Mouse (Mus musculus) forebrain, embryonic 12.5 days (tissue): ENCODE data around the gene Rnasek. TPM values are rescaled to one million over a fixed set of nuclear protein-coding genes. Genes with fewer than 3 reads are reported as not detected.

Source experiments
- ATAC-seq: fragments of 200-750 bp; cut with Nextera tagmentation; 2 replicates; pipeline ENCODE4 v1.8.0; 2017; ENCODE audit warnings: moderate TSS enrichment; ENCODE audit not compliant: low FRiP score
- H3K27ac ChIP-seq: fragments of 300-500 bp; sonication (generic); 2 replicates; pipeline ENCODE4 v1.5.1; 2016; ENCODE audit warnings: mild to moderate bottlenecking
- H3K27me3 ChIP-seq: fragments of 300-500 bp; sonication (generic); 2 replicates; pipeline ENCODE4 v1.6.1; 2016; ENCODE audit warnings: mild to moderate bottlenecking
- H3K36me3 ChIP-seq: fragments of 300-500 bp; sonication (generic); replicated peaks from 2 replicates; pipeline ENCODE4 v1.6.1; 2016; ENCODE audit warnings: mild to moderate bottlenecking
- H3K4me1 ChIP-seq: fragments of 300-500 bp; sonication (generic); 2 replicates; pipeline ENCODE4 v1.6.1; 2016
- H3K4me2 ChIP-seq: fragments of 300-500 bp; sonication (generic); 2 replicates; pipeline ENCODE4 v1.6.1; 2016; ENCODE audit warnings: mild to moderate bottlenecking, moderate library complexity
- H3K4me3 ChIP-seq: fragments of 300-500 bp; sonication (generic); replicated peaks from 2 replicates; pipeline ENCODE4 v1.5.1; 2016; ENCODE audit warnings: mild to moderate bottlenecking
- H3K9ac ChIP-seq: fragments of 300-500 bp; sonication (generic); 2 replicates; pipeline ENCODE4 v1.6.1; 2016; ENCODE audit warnings: mild to moderate bottlenecking
- H3K9me3 ChIP-seq: fragments of 300-500 bp; sonication (generic); 2 replicates; pipeline ENCODE4 v1.6.1; 2016
- WGBS: fragments of 180-500 bp; shearing (Covaris S2); methylation state at CpG from one replicate; pipeline ENCODE4 v1.1.7; 2016; 5-methylcytosine and 5-hydroxymethylcytosine counted together
- polyA plus RNA-seq: library from polyadenylated mRNA; unstranded; fragments of >200 nt; fragmentation: Nextera tagmentation; extraction: Ambion mirVana; gene quantifications from 2 replicates; pipeline ENCODE4 v1.2.1, GENCODE M21; 2016

The Rnasek gene
- polyA plus RNA-seq, 1 experiment from 2014 or later = 152 TPM

DNA sequence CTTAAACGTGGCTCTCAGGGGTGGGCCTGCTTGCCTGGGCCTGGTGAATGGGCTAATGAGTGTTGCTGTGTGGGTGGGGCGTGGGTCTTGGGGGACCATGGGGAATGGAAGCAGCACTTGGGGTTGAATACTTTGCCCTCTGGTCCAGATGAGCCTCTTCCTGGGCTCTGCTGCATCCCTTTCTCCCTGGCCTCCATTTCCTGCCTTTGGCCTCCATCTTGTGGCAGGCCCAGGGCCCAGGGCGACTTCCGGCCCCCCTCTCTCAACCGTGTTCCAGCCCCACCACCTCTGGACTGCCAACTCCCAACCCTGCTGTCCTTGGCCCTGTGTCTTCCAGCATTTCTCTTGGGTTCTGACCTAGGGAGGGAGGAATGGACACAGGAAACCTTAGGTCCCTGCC is 5.6 kb downstream of the Rnasek start:
- no peak for ATAC-seq
- no peak overlapping the region for H3K27ac ChIP-seq
- no peak overlapping the region for H3K9ac ChIP-seq
- H3K27me3 ChIP-seq = peaks cover 26% of the 10 kb centered on the region
- 66% methylated on average over 5 of the region's 5 CpGs for WGBS
- H3K36me3 ChIP-seq = peaks cover 20% of the 10 kb centered on the region
- no peak overlapping the region for H3K4me2 ChIP-seq
- H3K4me3 ChIP-seq = no peak overlapping the region
- peaks cover 50% of the 10 kb centered on the region for H3K4me1 ChIP-seq
- no peaks in the 10 kb centered on the region for H3K9me3 ChIP-seq

DNA sequence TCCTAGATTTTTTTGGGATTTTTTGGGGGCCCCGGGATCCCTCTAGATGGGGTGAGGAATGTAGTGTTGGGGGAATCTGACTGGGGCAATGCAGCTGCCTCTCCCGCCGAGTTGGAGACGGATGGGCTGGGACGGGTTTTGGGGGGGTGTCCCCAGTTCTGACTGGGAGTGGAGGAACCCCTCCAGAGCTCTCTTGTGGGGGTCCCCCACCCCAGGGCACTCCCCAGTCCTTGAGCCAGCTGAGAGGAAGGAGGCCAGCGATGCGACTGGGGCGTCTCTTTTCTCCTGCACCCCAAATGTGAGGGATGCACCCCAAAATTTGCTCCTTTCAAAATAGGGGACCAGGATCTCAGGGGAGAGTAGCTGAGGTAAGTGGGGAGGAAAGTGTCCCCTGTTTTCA is 6.6 kb downstream of the Rnasek start:
- H3K9me3 ChIP-seq = no peaks in the 10 kb centered on the region
- H3K36me3 ChIP-seq = peaks cover 20% of the 10 kb centered on the region
- peak overlapping the region; percentile 59 for H3K9ac ChIP-seq
- H3K4me3 ChIP-seq = no peak overlapping the region
- ATAC-seq = no peak
- H3K4me2 ChIP-seq = peak overlapping the region; percentile 55
- H3K27me3 ChIP-seq = peaks cover 36% of the 10 kb centered on the region
- no peak overlapping the region for H3K27ac ChIP-seq
- WGBS = 40% methylated on average over 8 of the region's 8 CpGs
- H3K4me1 ChIP-seq = peaks cover 47% of the 10 kb centered on the region

- Histone ChIP-seq H3K9ac (peak overlapping the region; percentile 59), H3K4me1 (peaks cover 47% of the 10 kb centered on the region), H3K9me3 (no peaks in the 10 kb centered on the region), H3K36me3 (peaks cover 20% of the 10 kb centered on the region), H3K4me3 (peak overlapping the region; percentile 32), H3K27ac (no peak overlapping the region), H3K4me2 (peak overlapping the region; percentile 55), H3K27me3 (peaks cover 41% of the 10 kb centered on the region)
- WGBS = 10% methylated on average over 7 of the region's 10 CpGs
- no peak for ATAC-seq
These were observed 7.1 kb downstream of the Rnasek start for GRCm38 (mm10) chr11:70232546-70232945.

GRCm38 (mm10) chr11:70230239-70230727 is 9.4 kb downstream of the Rnasek start:
- peaks cover 49% of the 10 kb centered on the region for H3K4me1 ChIP-seq

DNA sequence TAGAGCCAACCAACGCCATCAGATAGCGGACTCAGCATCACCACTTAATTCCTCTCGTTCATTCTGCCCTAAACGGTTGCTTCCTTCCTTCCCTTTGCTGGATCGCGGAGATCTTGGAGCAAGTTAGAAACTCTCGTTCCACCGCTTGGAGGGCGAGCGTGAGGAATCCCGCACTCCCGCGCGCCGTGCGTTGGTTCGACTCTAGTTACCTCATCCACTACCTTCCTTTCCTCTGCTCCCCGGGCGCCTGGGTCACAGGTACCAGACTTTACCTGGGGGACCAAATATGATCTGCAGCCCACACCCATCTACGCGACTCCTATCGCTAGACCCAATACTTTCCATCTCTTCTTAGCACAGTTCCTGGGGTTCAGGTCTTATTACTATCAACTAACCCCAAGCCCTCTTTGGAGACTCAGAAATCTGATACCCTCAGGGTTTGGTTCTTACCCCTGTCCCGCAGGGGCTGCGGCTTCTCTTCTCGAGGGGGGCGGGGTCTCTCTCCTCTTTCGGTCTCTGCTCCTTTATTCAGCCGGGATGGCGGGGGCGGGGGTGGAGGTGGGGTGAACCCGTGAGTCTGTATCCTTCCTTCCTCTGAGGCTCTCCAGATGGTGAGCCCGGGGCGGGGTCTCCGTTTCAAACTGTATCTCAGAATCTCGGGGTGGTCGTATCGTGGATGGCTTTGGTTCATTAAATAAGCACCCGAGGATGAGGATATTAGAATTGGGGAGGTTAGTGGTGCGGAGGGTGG is 10.2 kb downstream of the Rnasek start, which contains the start of gene Bcl6b:
Gene Bcl6b (minus strand): TSS at position 539 of the 751 bp plus-strand sequence.
- peak within 1 kb of the TSS; percentile 8; the same call in 1 of the 2 replicates for H3K9ac ChIP-seq
- peaks cover 72% of the 10 kb centered on the region for H3K27me3 ChIP-seq
- H3K4me1 ChIP-seq = peaks cover 49% of the 10 kb centered on the region
- H3K36me3 ChIP-seq = peaks cover 5% of the 10 kb centered on the region
- peak within 1 kb of the TSS; percentile 29 for H3K4me3 ChIP-seq
- WGBS = 3% methylated on average over 39 of the region's 39 CpGs
- 0 out of 2 replicates have a peak, but pooled peaks have one; percentile 5 for ATAC-seq
- no peaks in the 10 kb centered on the region for H3K9me3 ChIP-seq
- H3K27ac ChIP-seq = no peak within 1 kb of the TSS; the same call in 1 of the 2 replicates
- H3K4me2 ChIP-seq = peak within 1 kb of the TSS; percentile 49

More at GRCm38 (mm10) chr11:70230239-70230727, 9.4 kb downstream of the Rnasek start:
- H3K9me3 ChIP-seq = no peaks in the 10 kb centered on the region
- H3K27ac ChIP-seq = no peak overlapping the region
- ATAC-seq = peak; percentile 54
- WGBS = 1% methylated on average over 32 of the region's 32 CpGs
- peaks cover 63% of the 10 kb centered on the region for H3K27me3 ChIP-seq
- peak overlapping the region; percentile 47 for H3K4me2 ChIP-seq
- H3K36me3 ChIP-seq = peaks cover 13% of the 10 kb centered on the region
- H3K4me3 ChIP-seq = peak overlapping the region; percentile 29
- H3K9ac ChIP-seq = no peak overlapping the region

DNA sequence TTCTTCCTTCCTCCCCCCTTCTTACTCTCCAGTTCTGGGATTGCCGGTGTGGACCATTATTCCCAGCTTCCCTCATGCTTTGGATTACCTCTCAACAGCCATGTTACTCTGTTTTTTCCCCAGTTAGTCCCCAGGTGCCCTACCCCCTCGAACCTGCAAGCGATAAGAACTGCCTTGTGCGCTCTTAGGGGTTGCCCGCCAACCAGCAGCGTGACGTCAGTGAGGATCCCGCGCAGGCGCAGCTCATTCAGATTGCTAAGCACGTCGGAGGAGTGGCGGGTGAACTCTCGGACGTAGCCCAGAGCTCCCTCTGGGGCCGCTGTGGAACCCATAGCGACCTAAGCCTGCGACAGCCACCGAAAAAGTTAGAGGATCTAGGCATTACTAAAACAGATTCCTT is 10.8 kb downstream of the Rnasek start:
- H3K4me1 ChIP-seq = peaks cover 49% of the 10 kb centered on the region
- peaks cover 78% of the 10 kb centered on the region for H3K27me3 ChIP-seq
- WGBS = under 1% methylated on average over 19 of the region's 19 CpGs
- ATAC-seq = peak; percentile 64
- peak overlapping the region; percentile 8; the same call in 1 of the 2 replicates for H3K9ac ChIP-seq
- H3K4me2 ChIP-seq = peak overlapping the region; percentile 49
- H3K4me3 ChIP-seq = peak overlapping the region; percentile 29
- no peak overlapping the region; the same call in 1 of the 2 replicates for H3K27ac ChIP-seq
- no peaks in the 10 kb centered on the region for H3K36me3 ChIP-seq
- H3K9me3 ChIP-seq = no peaks in the 10 kb centered on the region

DNA sequence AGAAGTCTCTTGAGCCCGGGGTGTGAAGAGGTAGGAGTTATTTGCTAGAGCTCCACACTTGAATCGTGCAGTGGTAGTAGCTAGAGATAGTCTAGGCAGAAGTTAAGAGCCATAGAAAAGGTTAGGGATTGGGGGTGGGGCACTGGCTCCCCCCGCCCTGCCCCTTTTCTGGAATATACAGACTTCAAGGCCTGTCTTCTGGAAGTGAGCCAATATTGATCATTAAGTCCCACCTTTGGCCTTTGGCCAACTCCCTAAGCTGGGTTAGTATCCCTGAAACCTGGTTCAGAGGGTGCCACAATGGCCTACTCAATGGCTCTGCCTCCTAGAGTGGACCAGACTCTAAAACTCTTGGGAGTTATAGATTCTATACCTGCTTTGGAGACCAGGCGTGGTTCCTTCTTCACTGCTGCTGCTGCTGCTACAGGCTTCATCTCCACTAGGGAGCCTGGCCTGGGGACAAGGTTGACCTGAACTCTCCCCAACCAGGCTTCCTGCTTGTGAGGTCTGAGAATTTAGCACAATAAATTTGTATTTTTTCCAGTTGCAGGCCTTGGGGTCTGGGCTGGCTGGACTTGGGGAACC is 11.9 kb downstream of the Rnasek start:
- Histone ChIP-seq H3K27ac (no peak overlapping the region), H3K9me3 (no peaks in the 10 kb centered on the region), H3K9ac (no peak overlapping the region), H3K4me2 (no peak overlapping the region), H3K27me3 (peaks cover 83% of the 10 kb centered on the region), H3K36me3 (no peaks in the 10 kb centered on the region), H3K4me1 (peaks cover 44% of the 10 kb centered on the region), H3K4me3 (no peak overlapping the region)
- no peak for ATAC-seq
- WGBS = 79% methylated on average over 4 of the region's 4 CpGs

DNA sequence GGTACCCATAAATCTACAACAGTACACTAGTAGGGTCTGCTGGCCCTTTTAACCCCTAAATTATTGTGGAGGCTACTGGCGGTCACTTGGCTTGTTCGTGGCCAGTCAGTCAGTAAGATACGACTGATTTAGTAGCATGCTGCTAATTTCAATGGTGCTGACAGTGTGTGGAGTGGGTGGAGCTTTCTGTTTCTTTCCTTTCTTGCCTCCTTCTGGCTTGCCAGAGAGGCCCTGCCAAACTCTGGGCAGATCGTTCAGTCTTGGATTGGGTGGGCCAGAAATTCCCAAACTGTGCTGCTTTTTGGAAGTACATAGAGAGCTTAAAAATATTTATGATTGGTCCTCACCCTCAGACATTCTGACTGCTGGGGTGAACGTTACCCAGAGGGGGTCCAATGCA is 12.5 kb downstream of the Rnasek start:
- Histone ChIP-seq H3K27me3 (peaks cover 85% of the 10 kb centered on the region), H3K27ac (no peak overlapping the region), H3K4me1 (peaks cover 41% of the 10 kb centered on the region), H3K9ac (peak overlapping the region; percentile 18; the same call in 1 of the 2 replicates), H3K4me3 (peak overlapping the region; percentile 15; the same call in 1 of the 2 replicates), H3K36me3 (no peaks in the 10 kb centered on the region), H3K9me3 (no peaks in the 10 kb centered on the region), H3K4me2 (peak overlapping the region; percentile 42)
- WGBS = 35% methylated on average over 5 of the region's 5 CpGs
- ATAC-seq = no peak

- WGBS = 5% methylated on average over 18 of the region's 18 CpGs
- H3K4me2 ChIP-seq = peak overlapping the region; percentile 42
- H3K4me3 ChIP-seq = peak overlapping the region; percentile 15
- no peaks in the 10 kb centered on the region for H3K36me3 ChIP-seq
- H3K27me3 ChIP-seq = peaks cover 82% of the 10 kb centered on the region
- H3K9me3 ChIP-seq = no peaks in the 10 kb centered on the region
- H3K27ac ChIP-seq = no peak overlapping the region
- ATAC-seq = no peak
- H3K4me1 ChIP-seq = peaks cover 46% of the 10 kb centered on the region
- H3K9ac ChIP-seq = peak overlapping the region; percentile 18
These were observed 13.1 kb downstream of the Rnasek start for GRCm38 (mm10) chr11:70226602-70226890.

GRCm38 (mm10) chr11:70225798-70226601 is 13.6 kb downstream of the Rnasek start:
- peak overlapping the region; percentile 42 for H3K4me2 ChIP-seq
- no peak for ATAC-seq
- peaks cover 51% of the 10 kb centered on the region for H3K4me1 ChIP-seq
- no peaks in the 10 kb centered on the region for H3K36me3 ChIP-seq
- peaks cover 80% of the 10 kb centered on the region for H3K27me3 ChIP-seq
- H3K9ac ChIP-seq = peak overlapping the region; percentile 18; the same call in 1 of the 2 replicates
- H3K4me3 ChIP-seq = peak overlapping the region; percentile 15; the same call in 1 of the 2 replicates
- no peaks in the 10 kb centered on the region for H3K9me3 ChIP-seq
- WGBS = 17% methylated on average over 27 of the region's 27 CpGs
- no peak overlapping the region for H3K27ac ChIP-seq

- peaks cover 60% of the 10 kb centered on the region for H3K27me3 ChIP-seq
- no peak overlapping the region for H3K9ac ChIP-seq
- H3K4me3 ChIP-seq = no peak overlapping the region
- 90% methylated on average over 9 of the region's 9 CpGs for WGBS
- H3K27ac ChIP-seq = no peak overlapping the region
- H3K4me2 ChIP-seq = no peak overlapping the region
- no peaks in the 10 kb centered on the region for H3K9me3 ChIP-seq
- no peaks in the 10 kb centered on the region for H3K36me3 ChIP-seq
- peaks cover 48% of the 10 kb centered on the region for H3K4me1 ChIP-seq
- no peak for ATAC-seq
These were observed 15.9 kb downstream of the Rnasek start for GRCm38 (mm10) chr11:70223724-70224123.
